Mouse (Mus musculus) neural tube, embryonic 11.5 days (tissue): ENCODE measurements at regions not wholly inside any gene's neighbourhood (a gene's known extent, or its start where the extent isn't known, plus 50 kb on each side); places are given as distances from the start of the nearest gene placed in this dataset.

Experiments used
- ATAC-seq: fragments of 200-750 bp; cut with Nextera tagmentation; 2 replicates; pipeline ENCODE4 v1.8.0; 2017; ENCODE audit warnings: moderate number of reproducible peaks, mild to moderate bottlenecking, moderate TSS enrichment, moderate library complexity; ENCODE audit not compliant: insufficient read depth, low FRiP score, low TSS enrichment
- DNase-seq: peaks from one replicate; pipeline ENCODE4 v3.0.0-alpha.2; 2015; ENCODE audit warnings: low spot score
- H3K27ac ChIP-seq: fragments of 300-500 bp; sonication (generic); 2 replicates; pipeline ENCODE4 v1.5.1; 2014; ENCODE audit warnings: low read depth, mild to moderate bottlenecking, low read length
- H3K27me3 ChIP-seq: fragments of 300-500 bp; sonication (generic); 2 replicates; pipeline ENCODE4 v1.6.1; 2014; ENCODE audit warnings: mild to moderate bottlenecking, low read length, mixed read lengths; ENCODE audit not compliant: control insufficient read depth, insufficient read depth
- H3K36me3 ChIP-seq: fragments of 300-500 bp; sonication (generic); 2 replicates; pipeline ENCODE4 v1.6.1; 2014; ENCODE audit warnings: mild to moderate bottlenecking, low read length, moderate library complexity, mixed read lengths; ENCODE audit not compliant: control insufficient read depth, insufficient read depth
- H3K4me1 ChIP-seq: fragments of 300-500 bp; sonication (generic); 2 replicates; pipeline ENCODE4 v1.6.1; 2014; ENCODE audit warnings: low read length, mixed read lengths; ENCODE audit not compliant: control insufficient read depth, insufficient read depth
- H3K4me2 ChIP-seq: fragments of 300-500 bp; sonication (generic); 2 replicates; pipeline ENCODE4 v1.6.1; 2014; ENCODE audit warnings: low read depth, mild to moderate bottlenecking, moderate library complexity
- H3K4me3 ChIP-seq: fragments of 300-500 bp; sonication (generic); 2 replicates; pipeline ENCODE4 v1.5.1; 2014; ENCODE audit warnings: low read depth, low read length
- H3K9ac ChIP-seq: fragments of 300-500 bp; sonication (generic); 2 replicates; pipeline ENCODE4 v1.6.1; 2014; ENCODE audit warnings: mild to moderate bottlenecking, low read length
- H3K9me3 ChIP-seq: fragments of 300-500 bp; sonication (generic); 2 replicates; pipeline ENCODE4 v1.6.1; 2016; ENCODE audit warnings: low read length; ENCODE audit not compliant: control insufficient read depth
- whole genome bisulfite sequencing: fragments of 180-500 bp; shearing (Covaris S2); extraction: QIAGEN DNeasy Blood & Tissue Kit; methylation state at CpG from one replicate; pipeline ENCODE4 v1.1.7; 2014; 5-methylcytosine and 5-hydroxymethylcytosine counted together

GRCm38 (mm10) chr3:68758609-68759008 lies 68.2 kb downstream of the Il12a start:
- Histone ChIP-seq H3K4me2 (no peak overlapping the region), H3K27ac (no peak overlapping the region), H3K27me3 (no peaks in the 10 kb centered on the region), H3K36me3 (no peaks in the 10 kb centered on the region), H3K4me3 (no peak overlapping the region), H3K4me1 (0 out of 2 replicates have a peak, but pooled peaks cover 5% of the 10 kb centered on the region), H3K9me3 (no peaks in the 10 kb centered on the region), H3K9ac (no peak overlapping the region)
- DNase-seq (no peak), ATAC-seq (no peak)

- Histone ChIP-seq H3K4me3 (no peak overlapping the region), H3K9me3 (no peaks in the 10 kb centered on the region), H3K36me3 (no peaks in the 10 kb centered on the region), H3K4me2 (no peak overlapping the region), H3K9ac (no peak overlapping the region), H3K27ac (no peak overlapping the region), H3K27me3 (no peaks in the 10 kb centered on the region), H3K4me1 (0 out of 2 replicates have a peak, but pooled peaks cover 5% of the 10 kb centered on the region)
- DNase-seq (no peak), ATAC-seq (no peak)
- 58% methylated on average over 8 of the region's 8 CpGs for WGBS
These were observed 68.9 kb downstream of the Il12a start for GRCm38 (mm10) chr3:68759375-68759774.

- H3K27me3 ChIP-seq = no peaks in the 10 kb centered on the region
- ATAC-seq (no peak), DNase-seq (no peak)
- H3K4me1 ChIP-seq = 0 out of 2 replicates have a peak, but pooled peaks cover 5% of the 10 kb centered on the region
- H3K4me3 ChIP-seq = no peak overlapping the region
- no peak overlapping the region for H3K4me2 ChIP-seq
- no peak overlapping the region for H3K9ac ChIP-seq
- no peaks in the 10 kb centered on the region for H3K9me3 ChIP-seq
- H3K36me3 ChIP-seq = no peaks in the 10 kb centered on the region
- WGBS = 79% methylated on average over 2 of the region's 2 CpGs
- no peak overlapping the region; the same call in 1 of the 2 replicates for H3K27ac ChIP-seq
These were observed 70.4 kb downstream of the Il12a start for GRCm38 (mm10) chr3:68760806-68761205.

- no peak overlapping the region; the same call in 1 of the 2 replicates for H3K27ac ChIP-seq
- ATAC-seq (no peak), DNase-seq (no peak)
- WGBS = 58% methylated on average over 7 of the region's 7 CpGs
- H3K36me3 ChIP-seq = no peaks in the 10 kb centered on the region
- no peak overlapping the region for H3K9ac ChIP-seq
- no peaks in the 10 kb centered on the region for H3K27me3 ChIP-seq
- no peaks in the 10 kb centered on the region for H3K9me3 ChIP-seq
- H3K4me1 ChIP-seq = 0 out of 2 replicates have a peak, but pooled peaks cover 5% of the 10 kb centered on the region
- H3K4me2 ChIP-seq = no peak overlapping the region
- H3K4me3 ChIP-seq = no peak overlapping the region
These were observed 70.8 kb downstream of the Il12a start for GRCm38 (mm10) chr3:68761242-68761625.

DNA sequence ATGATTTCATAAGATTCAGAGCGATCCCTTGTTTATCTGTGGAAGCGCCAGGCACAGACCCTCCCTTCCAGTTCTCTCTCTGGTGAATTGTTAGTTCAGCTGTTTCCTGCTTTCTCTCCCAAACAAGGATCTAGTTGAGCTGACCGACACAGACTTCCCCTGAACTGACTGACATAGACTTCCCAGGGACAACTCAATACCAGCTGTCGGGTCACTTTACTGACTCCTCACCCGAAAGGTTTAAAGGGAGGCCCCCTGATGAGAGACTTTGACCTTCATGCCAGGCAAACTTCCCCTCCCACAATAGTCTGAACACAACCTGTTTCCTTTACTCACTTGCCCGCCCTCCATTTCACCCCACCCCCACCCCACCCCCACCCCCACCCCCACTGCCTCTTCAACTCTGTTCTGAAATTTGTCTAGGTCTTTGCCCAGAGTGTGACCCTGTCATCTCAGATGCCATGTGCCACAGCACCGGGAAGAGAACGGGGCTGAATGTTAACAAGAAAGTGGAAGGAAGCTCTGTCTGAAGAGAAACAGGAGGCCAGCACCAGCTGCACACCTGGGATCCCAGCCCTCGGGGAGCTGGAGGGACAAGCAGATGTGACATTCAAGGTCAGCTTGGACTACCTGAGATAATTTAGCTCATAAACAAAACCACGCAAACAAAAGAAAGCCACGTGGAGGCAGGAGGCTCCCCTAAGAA lies 71.3 kb downstream of the Il12a start:
- H3K4me2 ChIP-seq = no peak overlapping the region
- H3K9me3 ChIP-seq = no peaks in the 10 kb centered on the region
- peak; percentile 32 for DNase-seq
- 0 out of 2 replicates have a peak, but pooled peaks cover 5% of the 10 kb centered on the region for H3K4me1 ChIP-seq
- H3K4me3 ChIP-seq = no peak overlapping the region
- no peaks in the 10 kb centered on the region for H3K36me3 ChIP-seq
- H3K27me3 ChIP-seq = no peaks in the 10 kb centered on the region
- H3K9ac ChIP-seq = no peak overlapping the region
- H3K27ac ChIP-seq = no peak overlapping the region
- ATAC-seq = no peak
- 28% methylated on average over 11 of the region's 11 CpGs for WGBS

DNA sequence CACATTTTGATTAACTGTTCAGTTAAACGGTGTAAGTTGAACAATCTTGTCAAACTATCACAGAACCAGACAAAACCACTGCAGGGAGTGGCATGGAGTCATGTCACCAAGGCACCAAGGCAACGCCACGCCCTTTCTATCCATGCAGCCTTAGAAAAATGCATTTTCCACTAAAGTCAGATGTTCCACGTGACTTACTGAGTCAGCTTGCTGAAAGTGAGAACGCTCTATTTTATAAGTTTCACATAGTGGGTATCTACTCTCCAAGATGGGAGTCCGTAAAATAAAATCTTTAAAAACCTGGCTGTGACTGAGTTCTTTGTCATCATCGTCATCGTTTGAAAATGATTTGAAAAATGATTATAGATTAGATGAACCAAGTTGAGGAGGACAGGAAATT lies 72.5 kb downstream of the Il12a start:
- H3K36me3 ChIP-seq = no peaks in the 10 kb centered on the region
- no peaks in the 10 kb centered on the region for H3K9me3 ChIP-seq
- no peak overlapping the region for H3K27ac ChIP-seq
- DNase-seq (no peak), ATAC-seq (no peak)
- H3K4me3 ChIP-seq = no peak overlapping the region
- no peaks in the 10 kb centered on the region for H3K27me3 ChIP-seq
- H3K4me1 ChIP-seq = 0 out of 2 replicates have a peak, but pooled peaks cover 5% of the 10 kb centered on the region
- no peak overlapping the region for H3K9ac ChIP-seq
- 92% methylated on average over 8 of the region's 8 CpGs for WGBS
- no peak overlapping the region for H3K4me2 ChIP-seq

DNA sequence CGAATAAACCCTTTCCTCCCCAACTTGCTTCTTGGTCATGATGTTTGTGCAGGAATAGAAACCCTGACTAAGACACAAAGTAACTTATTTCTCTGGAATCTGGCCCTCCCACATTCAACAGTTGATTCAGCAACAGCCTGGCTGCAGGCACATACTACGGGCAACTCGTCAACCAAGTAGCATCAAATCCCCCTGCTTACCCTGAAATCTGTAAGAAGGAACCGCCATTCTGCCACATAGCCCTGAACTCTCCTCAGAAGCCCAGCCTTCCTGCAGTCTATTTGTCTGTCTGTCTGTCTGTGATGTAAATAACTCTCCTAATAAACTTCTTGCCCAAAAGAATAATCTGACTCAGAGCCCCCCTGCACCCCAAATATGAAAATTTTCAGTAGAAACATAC lies 73.9 kb downstream of the Il12a start:
- no peak for DNase-seq
- ATAC-seq = no peak
- H3K27me3 ChIP-seq = no peaks in the 10 kb centered on the region
- H3K9ac ChIP-seq = no peak overlapping the region
- no peaks in the 10 kb centered on the region for H3K36me3 ChIP-seq
- WGBS = 94% methylated on average over 3 of the region's 4 CpGs
- no peak overlapping the region for H3K4me2 ChIP-seq
- H3K9me3 ChIP-seq = no peaks in the 10 kb centered on the region
- 0 out of 2 replicates have a peak, but pooled peaks cover 5% of the 10 kb centered on the region for H3K4me1 ChIP-seq
- H3K27ac ChIP-seq = no peak overlapping the region
- H3K4me3 ChIP-seq = no peak overlapping the region

DNA sequence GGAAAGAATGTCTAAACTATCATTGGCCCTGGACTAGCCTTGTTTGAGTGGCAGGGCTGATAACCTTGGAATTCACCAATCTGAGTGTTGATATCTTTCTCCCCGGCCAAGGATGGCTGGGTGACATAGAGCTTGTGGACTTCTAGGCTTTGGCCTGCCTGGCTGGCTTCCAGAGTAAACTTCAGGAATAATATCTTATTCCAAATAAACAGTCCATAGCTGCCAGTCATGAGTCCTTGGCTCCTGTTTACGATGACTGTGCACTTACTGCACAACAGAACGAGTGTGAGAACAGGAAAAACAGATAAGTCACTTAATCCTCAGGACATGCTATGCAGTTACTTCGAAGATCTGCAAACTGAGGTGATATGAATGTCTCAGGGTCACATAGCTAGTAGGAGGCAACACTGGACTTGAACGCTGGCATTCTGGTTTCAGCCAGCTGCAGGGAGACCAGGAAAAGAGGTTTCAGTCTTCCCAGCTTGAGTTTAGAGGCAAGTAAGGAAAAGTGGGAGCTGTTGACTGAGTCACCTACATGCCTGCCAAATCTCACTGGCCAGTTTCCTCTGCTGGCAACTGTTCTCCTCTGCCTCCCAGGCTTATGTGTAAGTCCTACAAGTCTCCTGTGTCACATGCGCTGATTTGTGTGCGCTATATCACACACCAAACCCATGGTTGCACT lies 74.6 kb downstream of the Il12a start:
- no peak for DNase-seq
- 87% methylated on average over 7 of the region's 7 CpGs for WGBS
- 0 out of 2 replicates have a peak, but pooled peaks cover 5% of the 10 kb centered on the region for H3K4me1 ChIP-seq
- no peak overlapping the region for H3K27ac ChIP-seq
- no peaks in the 10 kb centered on the region for H3K36me3 ChIP-seq
- H3K4me2 ChIP-seq = no peak overlapping the region
- no peak overlapping the region for H3K4me3 ChIP-seq
- H3K9me3 ChIP-seq = no peaks in the 10 kb centered on the region
- no peaks in the 10 kb centered on the region for H3K27me3 ChIP-seq
- ATAC-seq = no peak
- H3K9ac ChIP-seq = no peak overlapping the region

DNA sequence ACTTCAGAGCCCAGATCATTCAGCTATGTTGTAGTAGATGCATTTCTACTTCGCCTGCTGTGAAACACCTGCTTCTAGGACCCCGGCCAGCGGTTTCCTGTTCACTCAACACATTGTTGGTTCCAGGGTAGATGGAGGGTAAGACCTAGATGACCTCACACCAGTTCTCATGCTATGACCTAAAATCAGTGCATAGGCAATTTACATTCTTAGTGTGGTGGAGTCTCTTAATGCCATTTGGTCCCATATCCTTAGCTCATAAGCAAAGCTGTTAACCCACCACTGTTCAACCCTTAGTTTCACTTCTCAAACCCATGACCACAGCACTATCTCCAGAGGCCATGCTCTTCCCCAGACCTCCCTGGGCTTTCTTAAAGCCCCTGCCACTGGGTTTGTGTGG lies 81.1 kb downstream of the Il12a start:
- WGBS = 90% methylated on average over 3 of the region's 3 CpGs
- Histone ChIP-seq H3K9ac (no peak overlapping the region), H3K36me3 (no peaks in the 10 kb centered on the region), H3K4me3 (no peak overlapping the region), H3K4me1 (no peaks in the 10 kb centered on the region), H3K4me2 (no peak overlapping the region), H3K27me3 (no peaks in the 10 kb centered on the region), H3K27ac (no peak overlapping the region), H3K9me3 (no peaks in the 10 kb centered on the region)
- ATAC-seq (no peak), DNase-seq (no peak)
